Mouse (Mus musculus) forebrain, embryonic 15.5 days (tissue): ENCODE results near the gene Csk. TPM values are rescaled to one million over a fixed set of nuclear protein-coding genes. Genes with fewer than 3 reads are reported as not detected.

Experiments
- ATAC-seq: fragments of 200-750 bp; cut with Nextera tagmentation; replicated peaks from 2 replicates; pipeline ENCODE4 v1.8.0; 2017; ENCODE audit warnings: mild to moderate bottlenecking, moderate TSS enrichment, moderate library complexity
- H3K27ac ChIP-seq: fragments of 300-500 bp; sonication (generic); replicated peaks from 2 replicates; pipeline ENCODE4 v1.5.1; 2015; ENCODE audit warnings: mild to moderate bottlenecking, inconsistent platforms
- H3K27me3 ChIP-seq: fragments of 300-500 bp; sonication (generic); 2 replicates; pipeline ENCODE4 v1.6.1; 2015; ENCODE audit warnings: inconsistent platforms
- H3K36me3 ChIP-seq: fragments of 300-500 bp; sonication (generic); 2 replicates; pipeline ENCODE4 v1.6.1; 2015; ENCODE audit warnings: mild to moderate bottlenecking, inconsistent platforms
- H3K4me1 ChIP-seq: fragments of 300-500 bp; sonication (generic); 2 replicates; pipeline ENCODE4 v1.6.1; 2015; ENCODE audit warnings: inconsistent platforms
- H3K4me2 ChIP-seq: fragments of 300-500 bp; sonication (generic); replicated peaks from 2 replicates; pipeline ENCODE4 v1.6.1; 2015; ENCODE audit warnings: mild to moderate bottlenecking, inconsistent platforms
- H3K4me3 ChIP-seq: fragments of 300-500 bp; sonication (generic); 2 replicates; pipeline ENCODE4 v1.5.1; 2015; ENCODE audit warnings: mild to moderate bottlenecking, inconsistent platforms
- H3K9ac ChIP-seq: fragments of 300-500 bp; sonication (generic); replicated peaks from 2 replicates; pipeline ENCODE4 v1.6.1; 2015; ENCODE audit warnings: mild to moderate bottlenecking, inconsistent platforms
- H3K9me3 ChIP-seq: fragments of 300-500 bp; sonication (generic); 2 replicates; pipeline ENCODE4 v1.6.1; 2016; ENCODE audit warnings: inconsistent platforms
- WGBS: fragments of 180-500 bp; shearing (Covaris S2); methylation state at CpG from one replicate; pipeline ENCODE4 v1.1.7; 2015; ENCODE audit warnings: mixed read lengths; 5-methylcytosine and 5-hydroxymethylcytosine counted together
- polyA plus RNA-seq: library from polyadenylated mRNA; unstranded; fragments of >200 nt; fragmentation: Nextera tagmentation; extraction: Ambion mirVana; gene quantifications from 2 replicates; pipeline ENCODE4 v1.2.1, GENCODE M21; 2015

Csk gene
- polyA plus RNA-seq = 37.4 and 41.7 TPM in 2 replicates

GRCm38 (mm10) chr9:57653283-57653682 is at the start of gene Csk:
TSS of gene Csk (minus strand) at chr9:57653631.
- Histone ChIP-seq H3K9me3 (no peaks in the 10 kb centered on the region), H3K4me1 (peaks cover 14% of the 10 kb centered on the region), H3K27ac (no peak within 1 kb of the TSS), H3K27me3 (no peaks in the 10 kb centered on the region), H3K4me3 (no peak within 1 kb of the TSS), H3K4me2 (no peak within 1 kb of the TSS), H3K36me3 (no peaks in the 10 kb centered on the region), H3K9ac (no peak within 1 kb of the TSS)
- WGBS = 43% methylated on average over 5 of the region's 5 CpGs
- no peak for ATAC-seq

- Histone ChIP-seq H3K27ac (no peak overlapping the region), H3K4me2 (no peak overlapping the region), H3K36me3 (no peaks in the 10 kb centered on the region), H3K9me3 (no peaks in the 10 kb centered on the region), H3K9ac (no peak overlapping the region), H3K27me3 (peaks cover 26% of the 10 kb centered on the region; the same call in 1 of the 2 replicates), H3K4me3 (no peak overlapping the region), H3K4me1 (peaks cover 14% of the 10 kb centered on the region)
- ATAC-seq = no peak
- 84% methylated on average over 1 of the region's 1 CpGs for WGBS
Measured at GRCm38 (mm10) chr9:57698466-57699150, 45.2 kb upstream of the Csk start.

GRCm38 (mm10) chr9:57697380-57697779 is 43.9 kb upstream of the Csk start:
- Histone ChIP-seq H3K4me2 (no peak overlapping the region), H3K27ac (no peak overlapping the region), H3K9ac (no peak overlapping the region), H3K27me3 (peaks cover 26% of the 10 kb centered on the region; the same call in 1 of the 2 replicates), H3K4me3 (no peak overlapping the region), H3K4me1 (peaks cover 14% of the 10 kb centered on the region), H3K36me3 (no peaks in the 10 kb centered on the region), H3K9me3 (no peaks in the 10 kb centered on the region)
- no peak for ATAC-seq
- WGBS = 24% methylated on average over 4 of the region's 4 CpGs

- H3K9me3 ChIP-seq = no peaks in the 10 kb centered on the region
- WGBS = 2% methylated on average over 42 of the region's 42 CpGs
- peak overlapping the region; percentile 55 for H3K9ac ChIP-seq
- peak overlapping the region; percentile 75 for H3K4me2 ChIP-seq
- H3K36me3 ChIP-seq = no peaks in the 10 kb centered on the region
- 0 out of 2 replicates have a peak overlapping the region, but pooled peaks have one; percentile 1 for H3K27ac ChIP-seq
- peak overlapping the region; percentile 50 for H3K4me3 ChIP-seq
- peak; percentile 85 for ATAC-seq
- peaks cover 14% of the 10 kb centered on the region for H3K4me1 ChIP-seq
- H3K27me3 ChIP-seq = peaks cover 26% of the 10 kb centered on the region; the same call in 1 of the 2 replicates
Measured at GRCm38 (mm10) chr9:57696380-57697285, 43.2 kb upstream of the Csk start.

GRCm38 (mm10) chr9:57694108-57694507 is 40.7 kb upstream of the Csk start:
- Histone ChIP-seq H3K4me1 (peaks cover 14% of the 10 kb centered on the region), H3K4me3 (no peak overlapping the region), H3K36me3 (no peaks in the 10 kb centered on the region), H3K4me2 (no peak overlapping the region), H3K27me3 (peaks cover 25% of the 10 kb centered on the region; the same call in 1 of the 2 replicates), H3K9ac (no peak overlapping the region), H3K9me3 (no peaks in the 10 kb centered on the region), H3K27ac (no peak overlapping the region)
- 92% methylated on average over 2 of the region's 2 CpGs for WGBS
- no peak for ATAC-seq

- H3K9me3 ChIP-seq = no peaks in the 10 kb centered on the region
- H3K27ac ChIP-seq = no peak overlapping the region
- no peak for ATAC-seq
- H3K9ac ChIP-seq = no peak overlapping the region
- no peaks in the 10 kb centered on the region for H3K27me3 ChIP-seq
- 92% methylated on average over 2 of the region's 2 CpGs for WGBS
- no peak overlapping the region for H3K4me2 ChIP-seq
- no peaks in the 10 kb centered on the region for H3K36me3 ChIP-seq
- no peak overlapping the region for H3K4me3 ChIP-seq
- no peaks in the 10 kb centered on the region for H3K4me1 ChIP-seq
Measured at GRCm38 (mm10) chr9:57688606-57689005, 35.2 kb upstream of the Csk start.

GRCm38 (mm10) chr9:57688158-57688557 is 34.7 kb upstream of the Csk start:
- Histone ChIP-seq H3K9ac (no peak overlapping the region), H3K36me3 (no peaks in the 10 kb centered on the region), H3K27ac (no peak overlapping the region), H3K4me3 (no peak overlapping the region), H3K27me3 (no peaks in the 10 kb centered on the region), H3K9me3 (no peaks in the 10 kb centered on the region), H3K4me1 (no peaks in the 10 kb centered on the region), H3K4me2 (no peak overlapping the region)
- 55% methylated on average over 2 of the region's 2 CpGs for WGBS
- ATAC-seq = no peak

- WGBS = 92% methylated on average over 2 of the region's 2 CpGs
- no peak within 1 kb of the TSS for H3K9ac ChIP-seq
- no peaks in the 10 kb centered on the region for H3K36me3 ChIP-seq
Measured at GRCm38 (mm10) chr9:57687751-57688150, 34.3 kb upstream of the Csk start, which contains the start of gene Cyp1a1. TSS of gene Cyp1a1 (plus strand) at chr9:57687928.

GRCm38 (mm10) chr9:57686011-57686410 is 32.6 kb upstream of the Csk start:
- ATAC-seq = no peak
- no peaks in the 10 kb centered on the region for H3K27me3 ChIP-seq
- no peaks in the 10 kb centered on the region for H3K9me3 ChIP-seq
- no peak overlapping the region for H3K27ac ChIP-seq
- H3K4me2 ChIP-seq = no peak overlapping the region
- H3K36me3 ChIP-seq = no peaks in the 10 kb centered on the region
- no peak overlapping the region for H3K4me3 ChIP-seq
- 90% methylated on average over 5 of the region's 5 CpGs for WGBS
- no peaks in the 10 kb centered on the region for H3K4me1 ChIP-seq
- no peak overlapping the region for H3K9ac ChIP-seq

More at GRCm38 (mm10) chr9:57687751-57688150, 34.3 kb upstream of the Csk start, which contains the start of gene Cyp1a1:
- H3K4me2 ChIP-seq = no peak within 1 kb of the TSS
- no peaks in the 10 kb centered on the region for H3K27me3 ChIP-seq
- H3K4me3 ChIP-seq = no peak within 1 kb of the TSS
- no peaks in the 10 kb centered on the region for H3K9me3 ChIP-seq
- no peak for ATAC-seq
- H3K4me1 ChIP-seq = no peaks in the 10 kb centered on the region
- no peak within 1 kb of the TSS for H3K27ac ChIP-seq

- 81% methylated on average over 5 of the region's 5 CpGs for WGBS
Measured at GRCm38 (mm10) chr9:57683520-57683919, 30.1 kb upstream of the Csk start, which contains the start of gene Cyp1a2. TSS of gene Cyp1a2 (minus strand) at chr9:57683703.

GRCm38 (mm10) chr9:57681411-57681810 is 28.0 kb upstream of the Csk start:
- no peaks in the 10 kb centered on the region for H3K27me3 ChIP-seq
- H3K27ac ChIP-seq = no peak overlapping the region
- H3K4me3 ChIP-seq = no peak overlapping the region
- ATAC-seq = no peak
- H3K4me1 ChIP-seq = no peaks in the 10 kb centered on the region
- H3K9me3 ChIP-seq = no peaks in the 10 kb centered on the region
- H3K9ac ChIP-seq = no peak overlapping the region
- WGBS = 81% methylated on average over 10 of the region's 10 CpGs
- H3K4me2 ChIP-seq = no peak overlapping the region
- H3K36me3 ChIP-seq = no peaks in the 10 kb centered on the region

More at GRCm38 (mm10) chr9:57683520-57683919, 30.1 kb upstream of the Csk start, which contains the start of gene Cyp1a2:
- no peak within 1 kb of the TSS for H3K4me2 ChIP-seq
- H3K4me3 ChIP-seq = no peak within 1 kb of the TSS
- H3K9ac ChIP-seq = no peak within 1 kb of the TSS
- H3K9me3 ChIP-seq = no peaks in the 10 kb centered on the region
- no peaks in the 10 kb centered on the region for H3K27me3 ChIP-seq
- no peak within 1 kb of the TSS for H3K27ac ChIP-seq
- no peaks in the 10 kb centered on the region for H3K36me3 ChIP-seq
- H3K4me1 ChIP-seq = no peaks in the 10 kb centered on the region
- ATAC-seq = no peak

- 87% methylated on average over 5 of the region's 5 CpGs for WGBS
- Histone ChIP-seq H3K27me3 (no peaks in the 10 kb centered on the region), H3K9me3 (no peaks in the 10 kb centered on the region), H3K36me3 (no peaks in the 10 kb centered on the region), H3K9ac (no peak overlapping the region), H3K27ac (no peak overlapping the region), H3K4me3 (no peak overlapping the region), H3K4me2 (no peak overlapping the region), H3K4me1 (no peaks in the 10 kb centered on the region)
- no peak for ATAC-seq
Measured at GRCm38 (mm10) chr9:57671500-57671899, 18.1 kb upstream of the Csk start.
